Mouse (Mus musculus): ENCODE data around the gene Atp9a.

DNA sequence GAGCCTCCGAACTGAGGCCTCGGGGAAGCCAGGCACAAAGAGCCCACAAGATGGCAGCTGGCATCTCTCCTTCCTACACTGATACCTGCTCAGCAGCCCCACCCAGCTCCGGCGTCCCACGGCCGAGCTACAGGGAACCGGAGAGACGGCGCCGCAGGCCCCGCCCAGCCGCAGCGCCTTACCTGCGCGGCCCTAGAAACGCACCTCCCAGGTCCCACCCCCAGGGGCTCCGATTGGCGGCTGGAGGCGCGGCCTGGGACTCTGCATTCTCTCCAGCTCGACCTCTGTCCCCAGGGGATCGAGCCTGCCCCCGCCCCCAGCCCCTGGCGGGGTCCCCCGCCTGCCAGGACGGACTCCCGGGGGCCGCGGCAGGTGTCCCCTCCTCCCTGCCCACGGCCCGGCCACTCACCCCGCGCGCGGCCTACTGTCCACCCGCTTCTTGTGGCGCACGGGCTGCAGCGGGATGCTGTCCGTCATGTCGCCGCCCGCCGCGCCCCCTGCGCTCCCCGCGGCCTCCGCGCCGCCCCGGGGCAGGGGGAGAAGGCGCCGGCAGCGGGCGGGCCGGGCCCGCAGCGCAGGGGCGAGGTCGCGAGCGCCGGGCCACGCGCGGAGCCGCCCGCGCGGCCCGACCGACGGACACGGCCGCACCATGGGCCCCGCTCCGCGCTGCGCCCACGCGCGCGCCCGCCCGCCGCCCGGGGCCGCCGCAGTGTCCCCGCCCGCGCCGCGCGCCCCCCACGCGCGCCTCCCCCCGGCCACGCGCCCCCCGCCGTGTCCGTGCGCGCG is 743 bp downstream of the Atp9a start:
- peak; percentile 58 for TF ChIP-seq CTCF (IDR thresholded peaks at IDR 0.05; ENCODE audit: low read depth)
- TF ChIP-seq EP300 (optimal IDR thresholded peaks at IDR 0.05): no peak

Measured in stomach, postnatal 0 days (tissue).